Mouse (Mus musculus) effector memory CD4-positive, alpha-beta T cell, adult 7 months (primary cell): ENCODE measurements around the gene Vil1. TPM values are rescaled to one million over a fixed set of nuclear protein-coding genes. Genes with fewer than 3 reads are reported as not detected.

Source experiments
- polyA plus RNA-seq: library from polyadenylated mRNA; unstranded; fragments of 100-300 nt; shearing (Covaris generic); gene quantifications from one replicate; pipeline ENCODE4 v1.2.1, GENCODE M21; 2017

Vil1 gene
- polyA plus RNA-seq = not detected

DNA sequence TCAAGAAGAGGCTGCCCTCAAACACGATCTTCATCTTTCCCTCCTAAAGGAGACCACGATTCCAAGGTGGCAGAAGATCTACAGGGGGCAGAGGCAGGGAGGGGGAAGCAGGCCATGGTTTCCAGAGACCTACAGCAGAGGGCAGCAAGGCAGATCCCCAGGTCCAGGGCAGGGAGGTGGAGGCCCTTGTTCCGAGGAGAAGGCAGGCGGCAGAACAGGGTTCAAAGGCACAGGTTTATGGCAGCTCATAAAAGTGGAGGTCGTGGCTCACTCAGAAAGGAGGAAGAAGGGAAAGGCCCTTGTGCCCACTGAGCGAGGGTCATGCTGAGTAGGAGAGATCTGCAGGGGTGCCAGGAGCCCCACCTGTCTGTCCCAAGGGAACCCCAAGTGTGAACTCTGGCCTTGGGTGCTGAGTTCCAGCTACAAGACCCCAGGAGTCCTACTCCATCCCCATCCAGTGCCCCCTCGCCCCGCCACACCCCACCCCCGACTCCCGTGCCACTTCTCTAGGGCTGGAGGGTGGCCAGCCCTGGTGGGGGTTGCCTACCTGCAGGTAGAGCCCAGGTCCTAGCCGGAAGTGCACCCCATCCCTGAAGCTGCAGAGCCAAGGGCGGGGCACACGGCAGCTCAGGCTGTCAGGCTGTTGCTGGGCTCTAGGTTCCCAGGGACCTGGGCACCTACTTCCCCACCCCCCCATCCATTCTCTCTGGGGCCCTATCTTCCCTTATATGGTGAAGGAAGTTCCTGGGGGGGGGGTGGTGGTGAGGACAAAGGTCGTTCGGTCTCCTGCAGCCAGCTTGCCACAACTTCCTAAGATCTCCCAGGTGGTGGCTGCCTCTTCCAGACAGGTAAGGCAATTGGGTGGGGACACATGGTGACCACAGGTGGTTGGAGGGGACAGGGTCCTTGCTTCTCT is at the start of gene Vil1:
Vil1 (plus strand) TSS at position 788 of the 916 bp plus-strand sequence.

GRCm38 (mm10) chr1:74361812-74362211 is 47.4 kb upstream of the Vil1 start, which contains the start of gene Catip:
Catip (plus strand) TSS chr1:74362108.

GRCm38 (mm10) chr1:74374980-74375379 is 34.2 kb upstream of the Vil1 start, which contains the start of gene Slc11a1:
Slc11a1 (plus strand) TSS chr1:74375195.

GRCm38 (mm10) chr1:74390924-74391748 is 18.0 kb upstream of the Vil1 start, which contains the start of gene Ctdsp1:
Ctdsp1 (plus strand) TSS chr1:74391509.

Other genes with a start within 250 kb of the Vil1 start
- gene Cxcr1, start 214.7 kb upstream of the Vil1 start, polyA plus RNA-seq = not detected
- 944 TPM for gene Arpc2, start 173.3 kb upstream of the Vil1 start, polyA plus RNA-seq
- gene Gpbar1, start 130.8 kb upstream of the Vil1 start, polyA plus RNA-seq = not detected
- gene Aamp, start 124.6 kb upstream of the Vil1 start, polyA plus RNA-seq = 242 TPM
- 36.7 TPM for gene Pnkd, start 124.4 kb upstream of the Vil1 start, polyA plus RNA-seq
- 7.9 TPM for gene Tmbim1, start 103.8 kb upstream of the Vil1 start, polyA plus RNA-seq
- not detected for gene Catip, start 47.3 kb upstream of the Vil1 start, polyA plus RNA-seq
- gene Slc11a1, start 34.2 kb upstream of the Vil1 start, polyA plus RNA-seq = not detected
- 4.6 TPM for gene Ctdsp1, start 17.9 kb upstream of the Vil1 start, polyA plus RNA-seq
- 15.8 TPM for gene Cnot9, start 96.7 kb downstream of the Vil1 start, polyA plus RNA-seq
- gene Plcd4, start 133.5 kb downstream of the Vil1 start, polyA plus RNA-seq = 0.44 TPM
- 15.9 TPM for gene Usp37, start 134.9 kb downstream of the Vil1 start, polyA plus RNA-seq
- gene Zfp142, start 178.9 kb downstream of the Vil1 start, polyA plus RNA-seq = 10.5 TPM
- gene Bcs1l, start 178.9 kb downstream of the Vil1 start, polyA plus RNA-seq = 5.6 TPM
- gene Rnf25, start 192.0 kb downstream of the Vil1 start, polyA plus RNA-seq = 24.4 TPM
- 0.24 TPM for gene Stk36, start 192.1 kb downstream of the Vil1 start, polyA plus RNA-seq